Mouse (Mus musculus) neural tube, embryonic 13.5 days (tissue): ENCODE measurements around the gene Lst1. TPM values are rescaled to one million over a fixed set of nuclear protein-coding genes. Genes with fewer than 3 reads are reported as not detected.

Source experiments
- ATAC-seq: fragments of 200-750 bp; cut with Nextera tagmentation; 2 replicates; pipeline ENCODE4 v1.8.0; 2017; ENCODE audit warnings: low read depth, mild to moderate bottlenecking, moderate TSS enrichment, moderate library complexity
- H3K27ac ChIP-seq: fragments of 300-500 bp; sonication (generic); replicated peaks from 2 replicates; pipeline ENCODE4 v1.5.1; 2015; ENCODE audit warnings: moderate library complexity, mild to moderate bottlenecking, inconsistent platforms
- H3K27me3 ChIP-seq: fragments of 300-500 bp; sonication (generic); 2 replicates; pipeline ENCODE4 v1.6.1; 2015; ENCODE audit warnings: mild to moderate bottlenecking, inconsistent platforms
- H3K36me3 ChIP-seq: fragments of 300-500 bp; sonication (generic); 2 replicates; pipeline ENCODE4 v1.6.1; 2015; ENCODE audit warnings: mild to moderate bottlenecking, inconsistent platforms
- H3K4me1 ChIP-seq: fragments of 300-500 bp; sonication (generic); replicated peaks from 2 replicates; pipeline ENCODE4 v1.6.1; 2015; ENCODE audit warnings: inconsistent platforms
- H3K4me2 ChIP-seq: fragments of 300-500 bp; sonication (generic); 2 replicates; pipeline ENCODE4 v1.6.1; 2015; ENCODE audit warnings: inconsistent platforms, mild to moderate bottlenecking, moderate library complexity
- H3K4me3 ChIP-seq: fragments of 300-500 bp; sonication (generic); 2 replicates; pipeline ENCODE4 v1.5.1; 2015; ENCODE audit warnings: mild to moderate bottlenecking, inconsistent platforms
- H3K9ac ChIP-seq: fragments of 300-500 bp; sonication (generic); 2 replicates; pipeline ENCODE4 v1.6.1; 2015; ENCODE audit warnings: moderate library complexity, mild to moderate bottlenecking, inconsistent platforms
- H3K9me3 ChIP-seq: fragments of 300-500 bp; sonication (generic); 2 replicates; pipeline ENCODE4 v1.6.1; 2016; ENCODE audit warnings: inconsistent platforms
- WGBS: fragments of 180-500 bp; shearing (Covaris S2); methylation state at CpG from one replicate; pipeline ENCODE4 v1.1.7; 2015; 5-methylcytosine and 5-hydroxymethylcytosine counted together
- polyA plus RNA-seq: library from polyadenylated mRNA; unstranded; fragments of >200 nt; fragmentation: Nextera tagmentation; extraction: Ambion mirVana; gene quantifications from 2 replicates; pipeline ENCODE4 v1.2.1, GENCODE M21; 2015

The Lst1 gene
- polyA plus RNA-seq, 1 experiment from 2014 or later = 8.9 TPM

DNA sequence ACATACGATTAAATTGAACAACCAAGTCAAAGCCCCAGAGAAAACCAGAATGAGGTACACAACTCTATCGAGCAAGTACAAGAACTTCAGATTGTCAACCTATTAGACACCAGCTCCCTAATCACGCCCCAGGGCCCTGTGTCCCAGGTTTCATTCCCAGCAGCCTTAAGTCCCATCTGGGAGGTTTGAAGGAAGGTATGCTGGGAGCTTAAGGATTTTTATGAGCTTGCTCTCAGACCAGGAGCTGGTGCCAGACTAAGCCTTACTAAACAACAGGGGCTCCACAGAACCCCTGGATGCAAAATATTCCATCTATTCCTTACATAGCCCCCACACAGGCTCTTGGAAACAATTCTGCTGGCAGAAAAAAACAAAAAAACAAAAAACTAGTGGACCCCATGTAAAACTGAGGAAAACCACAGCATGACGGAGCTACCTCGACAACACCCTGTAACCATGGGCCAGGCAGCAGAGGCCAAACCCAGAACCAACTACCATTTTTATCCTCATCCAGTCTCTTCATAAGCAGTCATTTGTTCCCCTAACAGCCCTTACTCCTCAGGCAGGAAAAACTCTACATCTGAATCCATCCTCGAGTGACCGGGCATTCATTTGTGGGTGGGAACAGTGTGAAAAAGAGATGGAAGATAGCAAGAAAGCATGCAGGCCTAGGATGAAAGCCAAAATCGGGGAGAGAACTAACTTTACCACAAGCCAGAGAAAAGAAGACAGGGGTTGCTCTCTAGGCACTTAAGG lies 24.7 kb downstream of the Lst1 start:
- peak overlapping the region; percentile 100 for H3K9ac ChIP-seq
- WGBS = 12% methylated on average over 8 of the region's 8 CpGs
- no peaks in the 10 kb centered on the region for H3K9me3 ChIP-seq
- H3K27me3 ChIP-seq = no peaks in the 10 kb centered on the region
- H3K27ac ChIP-seq = peak overlapping the region; percentile 98
- no peak for ATAC-seq
- peaks cover 43% of the 10 kb centered on the region for H3K4me1 ChIP-seq
- peak overlapping the region; percentile 100 for H3K4me2 ChIP-seq
- peak overlapping the region; percentile 99 for H3K4me3 ChIP-seq
- peaks cover 40% of the 10 kb centered on the region for H3K36me3 ChIP-seq

DNA sequence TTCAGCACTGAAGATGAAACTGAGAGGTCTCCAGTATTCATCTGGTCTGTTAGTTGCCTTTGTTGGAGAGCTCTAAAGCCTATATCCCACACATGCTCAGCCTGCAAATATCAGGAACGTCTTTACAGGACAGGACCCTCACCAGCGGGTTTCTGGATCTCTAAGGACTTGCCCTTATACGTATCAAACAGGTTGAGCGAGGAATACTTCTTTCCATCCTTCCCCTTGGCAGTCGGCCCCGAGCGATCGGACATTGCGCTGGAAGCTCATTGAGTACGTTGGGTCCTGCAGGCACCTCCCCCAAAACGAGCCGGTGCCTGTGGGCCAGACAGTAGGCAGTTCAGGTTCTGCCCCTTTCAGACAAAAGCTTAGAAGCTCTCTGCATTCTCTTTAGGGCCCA lies 25.5 kb downstream of the Lst1 start:
- ATAC-seq = no peak
- H3K4me1 ChIP-seq = peaks cover 43% of the 10 kb centered on the region
- no peak overlapping the region for H3K27ac ChIP-seq
- H3K9me3 ChIP-seq = no peaks in the 10 kb centered on the region
- no peaks in the 10 kb centered on the region for H3K27me3 ChIP-seq
- peak overlapping the region; percentile 99 for H3K4me3 ChIP-seq
- H3K36me3 ChIP-seq = peaks cover 47% of the 10 kb centered on the region
- WGBS = 57% methylated on average over 12 of the region's 12 CpGs
- peak overlapping the region; percentile 100 for H3K4me2 ChIP-seq
- peak overlapping the region; percentile 100 for H3K9ac ChIP-seq

GRCm38 (mm10) chr17:35162121-35162520 lies 26.1 kb downstream of the Lst1 start:
- Histone ChIP-seq H3K9ac (peak overlapping the region; percentile 100), H3K4me1 (peaks cover 42% of the 10 kb centered on the region), H3K36me3 (peaks cover 54% of the 10 kb centered on the region), H3K27ac (no peak overlapping the region), H3K9me3 (no peaks in the 10 kb centered on the region), H3K27me3 (no peaks in the 10 kb centered on the region), H3K4me3 (peak overlapping the region; percentile 99), H3K4me2 (peak overlapping the region; percentile 100)
- no peak for ATAC-seq
- WGBS = 78% methylated on average over 14 of the region's 14 CpGs

DNA sequence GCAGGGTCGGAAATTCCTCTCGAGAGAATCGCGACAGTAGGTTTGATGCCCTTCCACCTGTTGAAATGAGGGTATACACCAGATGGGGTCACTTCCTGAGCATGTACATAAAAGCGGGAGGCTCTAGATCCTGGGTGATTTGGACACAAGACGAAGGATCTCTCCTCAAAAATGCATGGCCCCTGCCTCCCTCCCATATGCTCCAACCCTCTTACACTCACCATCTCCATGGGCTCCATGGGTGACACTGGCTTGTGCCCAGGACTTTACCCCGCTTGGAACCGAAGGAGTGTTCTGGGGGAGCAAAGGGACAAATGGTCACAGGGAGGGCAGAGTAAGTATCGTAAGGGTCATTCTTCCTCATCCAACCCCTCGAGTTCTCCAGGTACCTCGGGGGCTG lies 26.8 kb downstream of the Lst1 start:
- Histone ChIP-seq H3K36me3 (peaks cover 61% of the 10 kb centered on the region), H3K4me1 (peaks cover 35% of the 10 kb centered on the region), H3K4me3 (peak overlapping the region; percentile 99; the same call in 1 of the 2 replicates), H3K9me3 (no peaks in the 10 kb centered on the region), H3K27ac (no peak overlapping the region), H3K4me2 (peak overlapping the region; percentile 100; the same call in 1 of the 2 replicates), H3K9ac (peak overlapping the region; percentile 100; the same call in 1 of the 2 replicates), H3K27me3 (no peaks in the 10 kb centered on the region)
- 73% methylated on average over 11 of the region's 11 CpGs for WGBS
- no peak for ATAC-seq

DNA sequence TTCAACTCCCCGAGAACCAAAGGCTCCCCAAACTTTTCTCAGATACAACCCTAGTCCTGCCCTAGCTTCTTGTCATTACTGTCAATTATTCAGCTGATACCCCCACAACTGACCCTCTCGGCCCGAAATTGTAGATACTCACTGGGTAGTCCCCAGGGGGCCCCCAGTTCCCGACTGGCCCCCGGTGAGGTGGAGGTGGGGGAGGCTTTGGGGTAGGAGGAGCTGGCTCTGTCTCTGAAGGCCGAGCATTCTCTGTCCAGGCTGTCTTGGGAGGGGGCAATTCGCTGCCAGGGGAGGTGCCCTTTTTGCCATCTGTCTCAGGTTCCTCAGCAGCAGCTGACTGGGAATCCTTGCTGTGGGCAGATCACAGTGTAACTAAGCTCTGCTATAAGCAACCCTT lies 28.6 kb downstream of the Lst1 start:
- no peak overlapping the region for H3K27ac ChIP-seq
- no peak overlapping the region for H3K4me3 ChIP-seq
- H3K9ac ChIP-seq = no peak overlapping the region
- WGBS = 81% methylated on average over 7 of the region's 7 CpGs
- H3K27me3 ChIP-seq = no peaks in the 10 kb centered on the region
- no peak overlapping the region for H3K4me2 ChIP-seq
- peaks cover 28% of the 10 kb centered on the region for H3K4me1 ChIP-seq
- no peak for ATAC-seq
- peaks cover 78% of the 10 kb centered on the region for H3K36me3 ChIP-seq
- no peaks in the 10 kb centered on the region for H3K9me3 ChIP-seq

DNA sequence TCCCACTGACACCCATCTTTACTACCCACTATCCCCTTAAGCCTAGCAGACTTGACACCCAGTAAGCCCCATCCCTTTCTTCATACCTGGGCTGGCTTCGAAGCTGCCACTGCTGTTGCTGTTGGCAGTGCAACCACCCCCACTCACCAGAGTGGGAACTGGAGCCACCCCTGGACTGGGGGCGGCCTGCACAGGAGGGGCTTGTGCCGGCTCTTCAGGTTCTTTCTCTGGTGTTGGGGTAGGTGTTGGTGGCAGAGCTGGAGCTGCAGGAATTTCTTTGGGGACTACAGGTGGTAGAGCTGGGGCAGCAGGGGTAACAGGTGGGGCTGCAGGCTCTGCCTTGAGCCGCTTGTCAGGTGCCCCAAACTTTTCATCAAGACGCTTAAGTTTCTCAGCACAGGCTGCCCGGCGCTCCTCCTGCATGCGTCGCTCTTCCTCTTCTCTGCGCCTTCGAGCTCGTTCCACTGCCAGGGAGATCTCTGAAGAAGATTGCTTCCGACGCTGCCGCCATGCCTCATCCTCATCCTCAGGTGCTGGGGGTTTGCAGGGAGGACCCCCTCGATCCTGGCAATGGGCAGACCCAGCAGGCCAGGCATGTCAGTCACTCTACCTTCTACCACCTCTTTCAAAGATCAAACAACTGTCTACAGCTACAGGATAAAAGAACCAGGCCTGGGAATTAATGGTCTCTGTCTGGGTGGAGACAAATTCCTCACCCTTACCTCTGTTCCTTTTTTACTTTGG lies 29.2 kb downstream of the Lst1 start:
- Histone ChIP-seq H3K4me2 (no peak overlapping the region), H3K4me3 (no peak overlapping the region), H3K4me1 (peaks cover 28% of the 10 kb centered on the region), H3K36me3 (peaks cover 85% of the 10 kb centered on the region), H3K9ac (no peak overlapping the region), H3K27me3 (no peaks in the 10 kb centered on the region), H3K9me3 (no peaks in the 10 kb centered on the region), H3K27ac (no peak overlapping the region)
- no peak for ATAC-seq
- WGBS = 95% methylated on average over 16 of the region's 16 CpGs

- Histone ChIP-seq H3K4me3 (no peak overlapping the region), H3K27me3 (no peaks in the 10 kb centered on the region), H3K36me3 (peaks cover 98% of the 10 kb centered on the region), H3K9me3 (no peaks in the 10 kb centered on the region), H3K4me2 (no peak overlapping the region), H3K9ac (no peak overlapping the region), H3K27ac (no peak overlapping the region), H3K4me1 (peaks cover 19% of the 10 kb centered on the region)
- 90% methylated on average over 8 of the region's 8 CpGs for WGBS
- no peak for ATAC-seq
Observed at GRCm38 (mm10) chr17:35157661-35158175, 30.5 kb downstream of the Lst1 start.

DNA sequence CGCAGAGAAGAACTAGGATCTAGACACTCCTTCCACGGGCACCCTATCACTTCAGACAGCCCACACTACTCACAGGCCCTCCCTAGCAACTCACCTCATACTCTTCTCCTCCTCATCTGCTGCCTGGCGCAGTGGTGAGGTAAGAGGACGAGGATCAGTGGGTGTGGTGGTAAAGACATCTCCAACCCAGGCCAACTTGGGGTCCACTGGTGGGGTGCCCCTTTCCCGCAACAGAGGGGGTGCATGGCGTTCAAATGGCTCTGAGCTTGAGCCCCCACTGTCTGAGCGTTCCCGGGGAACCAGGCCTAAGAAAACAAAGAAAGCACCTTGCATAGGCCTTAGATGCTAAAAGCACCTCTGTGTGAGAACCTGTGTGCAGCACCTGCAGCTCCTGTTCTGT lies 31.0 kb downstream of the Lst1 start:
- H3K4me3 ChIP-seq = no peak overlapping the region
- no peaks in the 10 kb centered on the region for H3K9me3 ChIP-seq
- no peaks in the 10 kb centered on the region for H3K27me3 ChIP-seq
- peaks cover 15% of the 10 kb centered on the region for H3K4me1 ChIP-seq
- no peak overlapping the region for H3K27ac ChIP-seq
- ATAC-seq = no peak
- H3K4me2 ChIP-seq = no peak overlapping the region
- WGBS = 96% methylated on average over 8 of the region's 8 CpGs
- H3K9ac ChIP-seq = no peak overlapping the region
- H3K36me3 ChIP-seq = peaks cover 100% of the 10 kb centered on the region

GRCm38 (mm10) chr17:35156461-35157200 lies 31.6 kb downstream of the Lst1 start:
- H3K4me3 ChIP-seq = no peak overlapping the region
- H3K4me2 ChIP-seq = no peak overlapping the region
- H3K9ac ChIP-seq = no peak overlapping the region
- H3K27ac ChIP-seq = no peak overlapping the region
- no peaks in the 10 kb centered on the region for H3K9me3 ChIP-seq
- H3K4me1 ChIP-seq = peaks cover 8% of the 10 kb centered on the region
- 92% methylated on average over 33 of the region's 33 CpGs for WGBS
- no peaks in the 10 kb centered on the region for H3K27me3 ChIP-seq
- ATAC-seq = no peak
- H3K36me3 ChIP-seq = peaks cover 99% of the 10 kb centered on the region

- Histone ChIP-seq H3K27me3 (no peaks in the 10 kb centered on the region), H3K4me2 (no peak overlapping the region), H3K4me1 (no peaks in the 10 kb centered on the region), H3K4me3 (no peak overlapping the region), H3K27ac (no peak overlapping the region), H3K9me3 (no peaks in the 10 kb centered on the region), H3K9ac (no peak overlapping the region), H3K36me3 (peaks cover 97% of the 10 kb centered on the region)
- 94% methylated on average over 12 of the region's 12 CpGs for WGBS
- no peak for ATAC-seq
Observed at GRCm38 (mm10) chr17:35155451-35155850, 32.8 kb downstream of the Lst1 start.

DNA sequence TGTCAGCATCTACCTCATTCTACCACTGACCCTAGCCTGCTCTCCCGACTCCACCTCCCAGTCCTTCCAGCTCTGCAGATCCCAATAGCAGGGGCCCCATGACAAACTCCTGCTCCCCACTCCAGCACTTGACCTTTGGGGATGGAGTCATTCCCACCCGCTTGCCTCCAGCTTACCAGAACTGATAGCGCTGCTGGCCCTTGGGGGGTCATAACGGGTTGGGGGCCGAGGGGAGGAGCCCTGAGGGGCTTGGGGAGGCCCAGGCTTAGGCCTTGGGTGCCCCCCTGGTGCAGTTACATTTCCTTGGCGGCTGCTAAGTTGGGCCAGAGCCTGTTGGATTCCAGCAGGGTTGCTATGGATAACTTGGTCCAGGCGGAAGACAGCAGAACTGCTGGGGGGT lies 33.6 kb downstream of the Lst1 start:
- Histone ChIP-seq H3K4me1 (no peaks in the 10 kb centered on the region), H3K36me3 (peaks cover 97% of the 10 kb centered on the region), H3K27me3 (no peaks in the 10 kb centered on the region), H3K9me3 (no peaks in the 10 kb centered on the region), H3K27ac (no peak overlapping the region), H3K9ac (no peak overlapping the region), H3K4me2 (no peak overlapping the region), H3K4me3 (no peak overlapping the region)
- 81% methylated on average over 7 of the region's 7 CpGs for WGBS
- ATAC-seq = no peak

GRCm38 (mm10) chr17:35153931-35154330 lies 34.3 kb downstream of the Lst1 start:
- Histone ChIP-seq H3K27ac (no peak overlapping the region), H3K9ac (no peak overlapping the region), H3K36me3 (peaks cover 97% of the 10 kb centered on the region), H3K27me3 (no peaks in the 10 kb centered on the region), H3K9me3 (no peaks in the 10 kb centered on the region), H3K4me3 (no peak overlapping the region), H3K4me1 (no peaks in the 10 kb centered on the region), H3K4me2 (no peak overlapping the region)
- WGBS = 92% methylated on average over 4 of the region's 4 CpGs
- ATAC-seq = no peak
